Mouse (Mus musculus): ENCODE data around the gene Mms19.

DNA sequence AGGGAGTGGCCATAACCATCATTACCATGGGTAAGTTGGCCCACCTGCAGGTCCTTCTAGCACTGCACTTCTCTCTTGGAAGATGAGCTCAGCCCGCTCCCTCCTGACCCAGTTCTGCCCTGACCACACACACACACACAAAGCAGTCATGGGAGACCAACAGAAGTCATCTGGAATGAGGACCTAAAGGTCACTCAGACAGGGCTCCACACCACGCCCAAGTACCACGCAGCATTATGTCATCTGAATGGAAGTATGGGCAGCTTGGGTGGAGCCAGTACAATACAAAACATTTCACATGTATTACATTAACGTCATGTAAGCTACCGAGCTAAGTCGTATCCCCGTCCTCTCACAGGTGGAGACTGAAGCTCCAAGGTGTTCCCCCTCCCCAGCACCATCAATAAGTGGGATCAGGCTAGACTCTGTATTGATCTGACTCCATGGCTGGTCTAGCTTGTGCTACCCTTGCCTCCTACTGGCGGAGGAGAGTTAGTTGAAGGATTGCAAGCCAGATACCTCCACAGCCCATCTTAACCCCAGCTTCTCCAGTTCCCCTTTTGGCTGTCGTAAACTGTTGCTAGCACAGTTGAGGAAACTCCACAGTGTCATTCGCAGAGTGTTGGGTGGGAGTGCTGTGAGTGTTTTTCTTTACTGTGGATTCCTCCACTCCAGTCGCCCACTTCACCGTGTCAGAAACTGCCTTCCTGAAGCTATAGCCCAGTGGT lies 20.5 kb upstream of the Mms19 start:
- TF ChIP-seq GATA1 (IDR thresholded peaks at IDR 0.05; ENCODE audit: borderline replicate concordance, low read length) (no peak), FLI1 (IDR thresholded peaks at IDR 0.05; ENCODE audit: low read length) (no peak)
